Mouse (Mus musculus) MEL (cell line): ENCODE results near the gene Slc24a4. TPM values are rescaled to one million over a fixed set of nuclear protein-coding genes. Genes with fewer than 3 reads are reported as not detected.

Experiments
- DNase-seq: peaks from one replicate; pipeline ENCODE4 v3.0.0; 2011; ENCODE audit warnings: low read depth, low spot score
- H3K27ac ChIP-seq: 2 replicates; pipeline ENCODE4 v1.5.1; 2012; ENCODE audit warnings: low read depth, mild to moderate bottlenecking, control low read depth, low read length, moderate library complexity; ENCODE audit not compliant: control insufficient read depth
- H3K27me3 ChIP-seq, 2 experiments: fragments of 150-350 bp in 1 of 2; sonication (generic) in 1 of 2; 2 replicates each; pipeline ENCODE4 v1.6.1; 2012; ENCODE audit warnings: low read length in 2 of 2, mild to moderate bottlenecking in 2 of 2, improper control_type of control experiment in 1 of 2, moderate library complexity in 1 of 2; ENCODE audit not compliant: insufficient read depth in 2 of 2, control insufficient read depth in 1 of 2
- H3K36me3 ChIP-seq, 2 experiments: 2 replicates each; pipeline ENCODE4 v1.6.1; 2012 to 2014; ENCODE audit warnings: low read length in 2 of 2, improper control_type of control experiment in 1 of 2, inconsistent platforms in 1 of 2, mild to moderate bottlenecking in 1 of 2; ENCODE audit not compliant: insufficient read depth in 2 of 2, control insufficient read depth in 1 of 2
- H3K4me1 ChIP-seq, 2 experiments: fragments of 150-350 bp in 1 of 2; sonication (generic) in 1 of 2; 2 replicates each; pipeline ENCODE4 v1.6.1; 2012; ENCODE audit warnings: low read length in 2 of 2, improper control_type of control experiment in 1 of 2, mild to moderate bottlenecking in 1 of 2; ENCODE audit not compliant: insufficient read depth in 2 of 2, control insufficient read depth in 1 of 2
- H3K4me3 ChIP-seq, 2 experiments: fragments of 150-350 bp in 1 of 2; sonication (generic) in 1 of 2; 2 replicates each; pipeline ENCODE4 v1.5.1; 2012; ENCODE audit warnings: low read depth in 2 of 2, low read length in 2 of 2, mild to moderate bottlenecking in 2 of 2, moderate library complexity in 2 of 2, control low read depth in 1 of 2, improper control_type of control experiment in 1 of 2; ENCODE audit not compliant: control insufficient read depth in 1 of 2, insufficient read depth in 1 of 2
- H3K79me2 ChIP-seq: 2 replicates; pipeline ENCODE4 v1.6.1; 2012; ENCODE audit warnings: mild to moderate bottlenecking, low read length, moderate library complexity; ENCODE audit not compliant: control insufficient read depth, poor library complexity, insufficient read depth
- H3K9ac ChIP-seq: 2 replicates; pipeline ENCODE4 v1.6.1; 2012; ENCODE audit warnings: low read depth, mild to moderate bottlenecking, control low read depth, low read length, moderate library complexity; ENCODE audit not compliant: control insufficient read depth, poor library complexity, severe bottlenecking
- H3K9me3 ChIP-seq: fragments of 150-350 bp; sonication (generic); replicated peaks from 2 replicates; pipeline ENCODE4 v1.6.1; 2012; ENCODE audit warnings: mild to moderate bottlenecking, low read length, improper control_type of control experiment, moderate library complexity; ENCODE audit not compliant: insufficient read depth
- BHLHE40 ChIP-seq: IDR thresholded peaks from 2 replicates; pipeline ENCODE4 v1.6.1; 2012; ENCODE audit warnings: low read depth, mild to moderate bottlenecking, inconsistent platforms, low read length, improper control_type of control experiment, borderline replicate concordance
- CHD1 ChIP-seq: IDR thresholded peaks from 2 replicates; pipeline ENCODE4 v1.6.1; 2012; ENCODE audit warnings: low read depth, mild to moderate bottlenecking, inconsistent platforms, low read length, improper control_type of control experiment
- CTCF ChIP-seq, 3 experiments: IDR thresholded peaks in 2 of 3; conservative IDR thresholded peaks in 1 of 3; 2 replicates each; pipeline ENCODE4 v1.5.1; 2011 to 2012; ENCODE audit warnings: low read length in 3 of 3, low read depth in 2 of 3, mild to moderate bottlenecking in 2 of 3, improper control_type of control experiment in 1 of 3, inconsistent platforms in 1 of 3, mixed read lengths in 1 of 3, moderate library complexity in 1 of 3; ENCODE audit not compliant: control insufficient read depth in 1 of 3, insufficient read depth in 1 of 3, poor library complexity in 1 of 3, severe bottlenecking in 1 of 3
- E2F4 ChIP-seq: IDR thresholded peaks from 2 replicates; pipeline ENCODE4 v1.6.1; 2011; ENCODE audit warnings: low read depth, low read length, improper control_type of control experiment, borderline replicate concordance
- ELF1 ChIP-seq: IDR thresholded peaks from 2 replicates; pipeline ENCODE4 v1.6.1; 2014; ENCODE audit warnings: low read depth, mild to moderate bottlenecking, inconsistent platforms, low read length, improper control_type of control experiment, moderate library complexity
- ETS1 ChIP-seq: IDR thresholded peaks from 2 replicates; pipeline ENCODE4 v1.6.1; 2012; ENCODE audit warnings: low read depth, mild to moderate bottlenecking, inconsistent platforms, low read length, improper control_type of control experiment, moderate library complexity
- GABPA ChIP-seq: IDR thresholded peaks from 2 replicates; pipeline ENCODE4 v1.6.1; 2012; ENCODE audit warnings: low read depth, mild to moderate bottlenecking, inconsistent platforms, low read length, improper control_type of control experiment, moderate library complexity
- HCFC1 ChIP-seq: IDR thresholded peaks from 2 replicates; pipeline ENCODE4 v1.6.1; 2012; ENCODE audit warnings: low read depth, mild to moderate bottlenecking, inconsistent platforms, low read length, improper control_type of control experiment, moderate library complexity
- MAZ ChIP-seq: IDR thresholded peaks from 2 replicates; pipeline ENCODE4 v1.6.1; 2012; ENCODE audit warnings: low read depth, mild to moderate bottlenecking, inconsistent platforms, low read length, improper control_type of control experiment
- MEF2A ChIP-seq: IDR thresholded peaks from 2 replicates; pipeline ENCODE4 v1.6.1; 2014; ENCODE audit warnings: low read depth, mild to moderate bottlenecking, inconsistent platforms, low read length, improper control_type of control experiment; ENCODE audit not compliant: poor library complexity, insufficient replicate concordance, severe bottlenecking; ENCODE audit errors: extremely low read depth
- MYB ChIP-seq: IDR thresholded peaks from 2 replicates; pipeline ENCODE4 v1.6.1; 2011; ENCODE audit warnings: mild to moderate bottlenecking, low read depth, low read length, improper control_type of control experiment
- MYC ChIP-seq: IDR thresholded peaks from 2 replicates; pipeline ENCODE4 v1.6.1; 2011; ENCODE audit warnings: low read depth, mild to moderate bottlenecking, low read length, improper control_type of control experiment, moderate library complexity
- NRF1 ChIP-seq: IDR thresholded peaks from 2 replicates; pipeline ENCODE4 v1.6.1; 2014; ENCODE audit warnings: low read depth, mild to moderate bottlenecking, inconsistent platforms, low read length, improper control_type of control experiment, moderate library complexity; ENCODE audit not compliant: poor library complexity, insufficient read depth, severe bottlenecking
- RAD21 ChIP-seq: IDR thresholded peaks from 2 replicates; pipeline ENCODE4 v1.6.1; 2011; ENCODE audit warnings: mild to moderate bottlenecking, low read depth, low read length, improper control_type of control experiment
- TAL1 ChIP-seq: IDR thresholded peaks from 2 replicates; pipeline ENCODE4 v1.6.1; 2012; ENCODE audit warnings: mild to moderate bottlenecking, inconsistent platforms, low read length, moderate library complexity, mixed read lengths
- TBP ChIP-seq: IDR thresholded peaks from 2 replicates; pipeline ENCODE4 v1.8.0; 2011; ENCODE audit warnings: low read depth, low read length, improper control_type of control experiment
- UBTF ChIP-seq: IDR thresholded peaks from 2 replicates; pipeline ENCODE4 v1.6.1; 2012; ENCODE audit warnings: low read depth, mild to moderate bottlenecking, inconsistent platforms, low read length, improper control_type of control experiment, moderate library complexity, borderline replicate concordance; ENCODE audit not compliant: insufficient read depth
- USF1 ChIP-seq: IDR thresholded peaks from 2 replicates; pipeline ENCODE4 v1.6.1; 2014; ENCODE audit warnings: low read depth, mild to moderate bottlenecking, inconsistent platforms, low read length, improper control_type of control experiment, moderate library complexity
- USF2 ChIP-seq, 2 experiments: IDR thresholded peaks; 2 replicates each; pipeline ENCODE4 v1.6.1; 2011 to 2012; ENCODE audit warnings: improper control_type of control experiment in 2 of 2, low read length in 2 of 2, borderline replicate concordance in 1 of 2, inconsistent platforms in 1 of 2, low read depth in 1 of 2, mild to moderate bottlenecking in 1 of 2; ENCODE audit not compliant: insufficient read depth in 1 of 2
- ZC3H11A ChIP-seq: IDR thresholded peaks from 2 replicates; pipeline ENCODE4 v1.6.1; 2012; ENCODE audit warnings: low read depth, mild to moderate bottlenecking, inconsistent platforms, low read length, improper control_type of control experiment
- ZKSCAN1 ChIP-seq: IDR thresholded peaks from 2 replicates; pipeline ENCODE4 v1.6.1; 2012; ENCODE audit warnings: low read depth, mild to moderate bottlenecking, inconsistent platforms, low read length, improper control_type of control experiment, moderate library complexity
- ZNF384 ChIP-seq: IDR thresholded peaks from 2 replicates; pipeline ENCODE4 v1.6.1; 2012; ENCODE audit warnings: low read depth, mild to moderate bottlenecking, inconsistent platforms, low read length, improper control_type of control experiment
- polyA plus RNA-seq, 2 experiments: library from polyadenylated mRNA; stranded (reverse) in 1 of 2; unstranded in 1 of 2; fragments of >175 nt in 1 of 2; fragments of >200 nt in 1 of 2; gene quantifications; 2 replicates each; pipeline versions ENCODE4 v1.2.1 to v1.2.4; 2012; ENCODE audit warnings: low replicate concordance in 2 of 2, low read depth in 1 of 2; ENCODE audit not compliant: insufficient read length in 2 of 2, insufficient read depth in 1 of 2, missing spikeins in 1 of 2
- total RNA-seq: library from RNA; depleted of rRNA; stranded (reverse); fragments of 300-350 nt; gene quantifications from 2 replicates; pipeline ENCODE4 v1.2.3, GENCODE M21; 2012

The Slc24a4 gene
- total and polyA plus RNA-seq, 3 experiments: not detected

GRCm38 (mm10) chr12:102225165-102225564, 96.6 kb downstream of the Slc24a4 start:
- TF ChIP-seq TAL1 (no peak), NRF1 (no peak), RAD21 (no peak), ZNF384 (no peak), E2F4 (no peak), MYB (no peak), HCFC1 (no peak), TBP (no peak), ZKSCAN1 (no peak), MEF2A (no peak), ZC3H11A (no peak), CTCF (IDR thresholded peaks at IDR 0.05 in 2 of 3, conservative IDR thresholded peaks at IDR 0.05 in 1 of 3; ENCODE audit: control insufficient read depth in 1 of 3, insufficient read depth in 1 of 3, low read depth in 2 of 3, low read length in 3 of 3, poor library complexity in 1 of 3, severe bottlenecking in 1 of 3) (no peak), ELF1 (no peak), CHD1 (no peak), MAZ (no peak), USF1 (no peak), BHLHE40 (no peak), MYC (no peak)
- H3K79me2 ChIP-seq: no peaks in the 10 kb centered on the region
- no peak overlapping the region for H3K27ac ChIP-seq
- H3K4me3 ChIP-seq: no peak overlapping the region
- H3K9ac ChIP-seq: no peak overlapping the region
- no peaks in the 10 kb centered on the region for H3K4me1 ChIP-seq
- H3K9me3 ChIP-seq: no peaks in the 10 kb centered on the region
- no peak for DNase-seq
- H3K27me3 ChIP-seq: no peaks in the 10 kb centered on the region
- H3K36me3 ChIP-seq: no peaks in the 10 kb centered on the region

DNA sequence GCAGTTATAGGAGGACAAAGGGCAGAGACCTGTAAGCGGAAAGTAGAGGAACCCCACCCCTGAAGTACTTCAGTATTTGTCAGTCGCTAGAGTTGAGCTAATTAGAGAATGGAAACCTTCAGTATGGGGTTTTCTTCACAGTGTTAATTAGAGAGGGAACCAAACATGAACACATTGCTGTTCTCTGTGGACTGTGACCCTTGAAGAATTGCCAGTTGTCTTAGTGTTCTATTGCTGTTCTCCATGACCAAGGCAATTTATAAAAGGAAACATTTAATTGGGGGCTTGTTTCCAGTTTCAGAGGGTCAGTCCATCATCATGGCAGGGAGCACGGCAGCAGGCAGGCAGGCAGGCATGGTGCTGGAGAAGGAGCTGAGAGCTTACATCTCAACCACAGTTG, 107.0 kb downstream of the Slc24a4 start:
- no peak for TF ChIP-seq GABPA
- TF ChIP-seq MYC: no peak
- no peak for TF ChIP-seq NRF1
- TF ChIP-seq CTCF (IDR thresholded peaks at IDR 0.05 in 2 of 3, conservative IDR thresholded peaks at IDR 0.05 in 1 of 3; ENCODE audit: control insufficient read depth in 1 of 3, insufficient read depth in 1 of 3, low read depth in 2 of 3, low read length in 3 of 3, poor library complexity in 1 of 3, severe bottlenecking in 1 of 3): no peak
- no peak for TF ChIP-seq ZNF384
- TF ChIP-seq CHD1: no peak
- no peak for TF ChIP-seq USF2 (IDR thresholded peaks at IDR 0.05; ENCODE audit: borderline replicate concordance in 1 of 2, insufficient read depth in 1 of 2, low read depth in 1 of 2, low read length in 2 of 2)
- no peak for TF ChIP-seq TAL1
- TF ChIP-seq UBTF: no peak
- no peak for TF ChIP-seq ETS1
- TF ChIP-seq HCFC1: no peak
- no peak for TF ChIP-seq BHLHE40
- no peak for TF ChIP-seq E2F4
- H3K9me3 ChIP-seq: no peaks in the 10 kb centered on the region
- no peak for DNase-seq
- no peaks in the 10 kb centered on the region for H3K36me3 ChIP-seq
- H3K79me2 ChIP-seq: no peaks in the 10 kb centered on the region
- no peak overlapping the region for H3K27ac ChIP-seq
- no peak overlapping the region for H3K9ac ChIP-seq
- no peaks in the 10 kb centered on the region for H3K4me1 ChIP-seq
- no peak overlapping the region for H3K4me3 ChIP-seq
- H3K27me3 ChIP-seq: peaks cover 0 to 3% of the 10 kb centered on the region in 2 experiments; a peak in 2 of 4 replicates
